Mouse (Mus musculus) testis, postnatal 10 days (tissue): ENCODE data around the gene Col5a3.

Experiments used
- DNase-seq: peaks from one replicate; pipeline ENCODE4 v3.0.0; 2021; ENCODE audit warnings: low spot score

The Col5a3 gene

GRCm38 (mm10) chr9:20805159-20805495 is 9.7 kb downstream of the Col5a3 start:
- no peak for DNase-seq

DNA sequence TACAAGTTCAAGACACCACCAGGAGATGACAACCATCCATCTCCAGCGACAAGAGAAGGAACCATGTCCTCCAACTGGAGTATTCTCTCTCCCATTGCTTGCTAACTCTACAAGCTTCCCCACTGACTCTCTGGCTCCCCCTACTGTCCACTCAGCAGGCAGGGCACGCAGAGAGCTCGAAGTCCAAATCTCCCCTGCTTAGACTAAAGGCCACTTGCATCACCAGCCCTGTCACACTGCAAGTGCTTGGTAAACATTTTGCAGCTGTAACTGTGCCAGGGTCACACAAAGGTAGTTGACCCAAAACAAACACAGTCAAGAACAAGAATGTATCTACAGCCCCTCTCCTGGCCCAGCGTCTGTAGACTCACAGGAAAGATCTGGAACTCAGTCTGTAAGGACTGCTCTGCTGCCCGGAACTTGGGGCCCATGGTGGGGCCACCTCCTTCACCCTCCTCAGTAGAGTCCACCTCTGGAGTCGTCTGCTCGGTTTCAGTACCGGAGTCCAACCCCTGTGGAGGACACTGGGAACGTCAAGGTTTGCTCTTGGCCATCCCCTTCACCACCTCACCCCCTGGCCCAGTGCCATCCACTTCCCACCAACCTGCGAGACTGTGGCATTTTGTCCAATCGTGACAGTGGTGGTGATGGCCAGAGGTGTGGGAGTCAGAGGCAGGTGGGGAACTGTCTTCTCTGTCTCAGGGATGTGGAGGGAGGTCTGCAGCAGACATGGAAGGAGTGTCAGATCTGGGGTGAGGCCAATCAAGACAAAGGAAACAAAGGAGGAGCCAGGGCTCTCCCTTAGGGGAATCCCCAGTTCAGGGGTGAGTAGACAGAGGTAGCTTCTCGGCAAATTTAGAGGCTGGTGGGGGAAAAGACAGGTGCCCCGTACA is 10.4 kb downstream of the Col5a3 start:
- peak; percentile 74 for DNase-seq

GRCm38 (mm10) chr9:20794108-20794806 is 20.6 kb downstream of the Col5a3 start:
- DNase-seq: peak; percentile 62

DNA sequence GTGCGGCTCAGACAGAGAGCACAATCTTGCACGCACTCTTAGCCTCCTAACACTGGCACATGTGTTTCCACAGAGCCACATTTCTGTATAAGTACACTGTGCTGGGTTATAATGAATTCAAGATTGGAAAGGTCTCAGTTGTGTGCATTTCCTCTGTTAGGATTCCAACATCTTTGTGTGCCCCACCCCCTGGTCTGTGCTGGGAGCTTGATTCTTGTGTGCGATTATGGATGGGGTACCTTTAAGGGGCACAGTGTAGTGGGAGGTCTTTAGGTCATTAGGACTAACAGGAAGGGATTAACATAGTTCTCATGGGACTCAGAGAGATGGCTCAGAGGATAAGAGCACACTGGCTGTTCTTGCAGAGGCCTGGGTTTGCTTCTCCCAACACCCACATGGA is 24.5 kb downstream of the Col5a3 start:
- DNase-seq: no peak

DNA sequence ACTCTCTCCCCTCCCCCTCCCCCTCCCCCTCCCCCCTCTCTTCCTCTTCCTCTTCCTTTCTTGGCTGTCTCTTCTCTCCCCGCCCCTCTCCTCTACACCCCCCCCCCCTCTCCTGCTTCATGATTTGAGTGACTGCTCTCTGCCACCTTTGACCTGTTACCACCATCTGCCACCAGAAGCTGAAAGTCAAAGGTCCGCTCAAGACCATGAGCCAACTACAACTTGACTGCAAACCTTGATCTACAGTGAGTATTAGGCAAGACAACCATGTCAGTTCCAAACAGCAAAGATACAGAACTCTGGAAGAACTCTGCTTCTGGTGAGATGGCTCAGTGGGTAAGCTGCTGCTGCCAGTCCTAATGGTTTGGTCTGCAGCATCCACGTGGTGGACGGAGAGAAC is 25.2 kb downstream of the Col5a3 start:
- no peak for DNase-seq

DNA sequence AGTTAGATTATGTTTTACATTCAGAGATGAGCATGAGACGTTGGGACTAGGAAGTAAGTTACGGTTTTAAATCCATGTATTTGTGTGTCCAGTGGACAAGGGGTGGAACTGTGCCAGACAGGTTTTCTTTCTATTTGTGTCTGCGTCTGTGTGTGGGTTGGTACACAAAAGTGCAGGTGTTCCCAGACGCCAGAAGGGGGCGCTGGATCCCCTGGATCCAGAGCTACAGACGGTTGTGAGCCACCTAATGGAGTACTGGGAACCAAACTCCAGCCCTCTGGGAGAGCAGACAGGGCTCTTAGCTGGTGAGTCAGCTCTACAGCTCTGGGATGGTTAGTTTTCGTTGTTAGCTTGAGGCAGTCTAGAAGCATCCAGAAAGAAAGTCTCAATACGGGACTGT is 26.9 kb downstream of the Col5a3 start:
- no peak for DNase-seq

DNA sequence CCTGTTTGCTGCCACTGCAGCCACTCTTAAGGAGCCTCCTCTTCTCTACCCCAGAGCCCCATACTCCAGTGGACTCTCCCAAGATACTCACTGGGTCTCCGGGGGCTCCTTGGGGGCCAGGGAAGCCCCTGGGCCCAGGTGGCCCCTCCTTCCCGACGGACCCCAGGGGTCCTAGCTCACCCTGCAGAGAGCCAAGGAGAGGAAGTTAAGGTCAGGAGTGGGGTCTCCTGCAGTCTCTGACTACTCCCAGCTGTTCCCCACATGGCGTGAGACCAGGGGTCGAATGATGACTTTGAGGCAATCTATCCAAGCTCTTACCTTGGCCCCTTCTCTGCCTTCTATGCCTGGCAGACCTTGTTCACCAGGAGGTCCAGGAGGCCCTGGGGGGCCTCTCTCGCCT is 29.8 kb downstream of the Col5a3 start:
- DNase-seq: no peak

- DNase-seq: no peak
Observed at GRCm38 (mm10) chr9:20781286-20781685, 33.6 kb downstream of the Col5a3 start.

DNA sequence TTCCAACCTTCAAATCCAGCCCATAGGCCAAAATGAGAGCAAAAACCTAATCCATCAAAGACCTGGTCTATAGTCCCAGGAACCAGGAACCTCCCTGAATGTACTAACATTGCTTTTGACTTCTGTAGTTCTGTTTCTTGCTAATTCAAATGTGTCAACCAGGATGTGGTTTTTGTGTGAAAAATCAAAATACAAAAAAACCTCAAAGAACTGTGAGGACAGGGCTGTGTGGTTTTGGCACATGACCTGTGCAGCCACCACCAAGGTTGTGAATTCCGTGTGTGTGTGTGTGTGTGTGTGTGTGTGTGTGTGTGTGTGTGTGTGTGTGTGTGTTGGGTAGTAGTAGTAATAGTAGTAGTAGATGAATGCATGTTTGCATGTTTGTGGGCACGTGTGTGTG is 49.6 kb downstream of the Col5a3 start:
- DNase-seq: no peak

DNA sequence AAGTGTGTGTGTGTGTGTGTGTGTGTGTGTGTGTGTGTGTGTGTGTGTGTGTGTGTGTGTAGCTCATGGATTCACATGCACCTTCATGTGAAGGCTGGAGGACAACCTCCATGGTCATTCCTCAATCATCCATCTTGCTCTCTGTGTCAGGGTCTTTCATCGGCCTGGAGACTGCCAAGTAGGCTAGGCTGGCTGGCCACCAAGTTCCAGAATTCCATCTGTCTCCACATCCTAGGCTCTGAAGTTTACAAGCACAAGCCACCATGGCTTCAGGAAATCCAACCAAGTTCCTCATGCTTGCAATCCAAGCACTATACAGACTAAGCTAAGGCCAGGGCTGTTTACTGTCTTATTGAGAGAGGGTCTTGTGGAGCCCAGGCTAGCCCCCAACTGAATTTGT is 51.8 kb downstream of the Col5a3 start:
- no peak for DNase-seq

GRCm38 (mm10) chr9:20762197-20762961 is 52.5 kb downstream of the Col5a3 start:
- no peak for DNase-seq

GRCm38 (mm10) chr9:20761388-20761787 is 53.5 kb downstream of the Col5a3 start:
- DNase-seq: no peak

GRCm38 (mm10) chr9:20760813-20761212 is 54.1 kb downstream of the Col5a3 start:
- DNase-seq: peak; percentile 52

GRCm38 (mm10) chr9:20758896-20759295 is 56.0 kb downstream of the Col5a3 start:
- DNase-seq: no peak

GRCm38 (mm10) chr9:20758243-20758642 is 56.6 kb downstream of the Col5a3 start:
- DNase-seq: no peak

- peak; percentile 85 for DNase-seq
Observed at GRCm38 (mm10) chr9:20757087-20757955, 57.5 kb downstream of the Col5a3 start.

GRCm38 (mm10) chr9:20756081-20756700 is 58.7 kb downstream of the Col5a3 start:
- DNase-seq: no peak

DNA sequence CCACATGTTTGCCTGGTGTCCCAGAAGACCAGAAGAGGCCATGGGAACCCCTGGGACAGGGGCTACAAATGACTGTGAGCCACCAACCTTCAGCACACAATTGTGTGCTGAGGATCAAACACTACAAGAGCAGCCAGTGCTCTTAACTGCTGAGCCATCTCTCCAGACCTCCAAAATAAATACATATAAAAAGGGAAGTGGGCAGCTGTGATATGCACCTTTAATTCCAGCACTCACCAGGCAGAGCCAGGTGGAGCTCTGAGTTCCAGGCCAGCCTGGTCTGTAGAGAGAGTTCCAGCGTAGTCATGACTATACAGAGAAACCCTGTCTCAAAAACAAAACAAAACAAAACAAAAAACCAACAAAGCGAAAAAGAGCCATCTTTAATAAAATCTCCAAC is 60.5 kb downstream of the Col5a3 start:
- no peak for DNase-seq

DNA sequence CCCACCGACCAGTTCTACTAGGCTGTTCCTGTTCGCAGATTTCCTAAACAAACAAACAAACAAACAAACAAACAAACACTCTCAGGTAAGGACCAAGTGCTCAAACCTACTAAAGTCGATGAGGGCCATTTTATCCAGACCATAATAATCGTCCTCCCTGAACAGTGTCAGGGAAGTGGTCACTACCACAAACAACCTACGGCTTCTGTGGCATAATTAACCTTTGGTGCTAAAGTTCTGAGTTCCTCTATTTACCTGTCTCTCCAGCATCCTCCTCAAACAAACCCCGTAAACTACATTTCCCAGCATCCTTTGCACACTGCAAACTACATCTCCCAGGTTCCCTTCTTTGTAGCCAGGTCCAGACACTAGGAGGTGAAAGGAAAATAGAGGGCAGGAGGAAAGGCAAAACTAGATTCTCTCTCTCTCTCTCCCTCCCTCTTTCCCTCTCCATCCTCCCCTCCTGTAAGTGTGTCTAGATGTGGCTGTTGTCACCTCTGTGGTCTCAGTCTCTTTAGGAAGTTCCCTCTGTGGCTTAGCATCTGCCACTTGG is 63.3 kb downstream of the Col5a3 start:
- no peak for DNase-seq

GRCm38 (mm10) chr9:20749213-20749612 is 65.7 kb downstream of the Col5a3 start:
- DNase-seq: no peak

- DNase-seq: no peak
Observed at GRCm38 (mm10) chr9:20748540-20748939, 66.3 kb downstream of the Col5a3 start.
